Mouse (Mus musculus) kidney, embryonic 16.5 days (tissue): ENCODE results near the gene Tmem269. TPM values are rescaled to one million over a fixed set of nuclear protein-coding genes. Genes with fewer than 3 reads are reported as not detected.

Experiments
- ATAC-seq: fragments of 200-750 bp; cut with Nextera tagmentation; 2 replicates; pipeline ENCODE4 v1.8.0; 2017; ENCODE audit warnings: moderate TSS enrichment; ENCODE audit not compliant: low FRiP score, low TSS enrichment
- H3K27ac ChIP-seq: fragments of 300-500 bp; sonication (generic); 2 replicates; pipeline ENCODE4 v1.5.1; 2014; ENCODE audit warnings: low read length
- H3K27me3 ChIP-seq: fragments of 300-500 bp; sonication (generic); 2 replicates; pipeline ENCODE4 v1.6.1; 2014; ENCODE audit warnings: low read length, control low read depth, mixed read lengths; ENCODE audit not compliant: insufficient read depth
- H3K36me3 ChIP-seq: fragments of 300-500 bp; sonication (generic); 2 replicates; pipeline ENCODE4 v1.6.1; 2014; ENCODE audit warnings: low read length, control low read depth, mixed read lengths; ENCODE audit not compliant: insufficient read depth
- H3K4me1 ChIP-seq: fragments of 300-500 bp; sonication (generic); 2 replicates; pipeline ENCODE4 v1.6.1; 2014; ENCODE audit warnings: low read length, control low read depth, mixed read lengths; ENCODE audit not compliant: insufficient read depth
- H3K4me2 ChIP-seq: fragments of 300-500 bp; sonication (generic); replicated peaks from 2 replicates; pipeline ENCODE4 v1.6.1; 2014; ENCODE audit warnings: low read depth, low read length
- H3K4me3 ChIP-seq: fragments of 300-500 bp; sonication (generic); 2 replicates; pipeline ENCODE4 v1.5.1; 2014; ENCODE audit warnings: mild to moderate bottlenecking, low read length
- H3K9ac ChIP-seq: fragments of 300-500 bp; sonication (generic); replicated peaks from 2 replicates; pipeline ENCODE4 v1.6.1; 2014; ENCODE audit warnings: low read length
- H3K9me3 ChIP-seq: fragments of 300-500 bp; sonication (generic); 2 replicates; pipeline ENCODE4 v1.6.1; 2016; ENCODE audit warnings: low read length, control low read depth
- WGBS: fragments of 180-500 bp; shearing (Covaris S2); extraction: QIAGEN DNeasy Blood & Tissue Kit; methylation state at CpG from one replicate; pipeline ENCODE4 v1.1.7; 2014; 5-methylcytosine and 5-hydroxymethylcytosine counted together
- polyA plus RNA-seq: library from polyadenylated mRNA; unstranded; fragments of >200 nt; fragmentation: Nextera tagmentation; extraction: Ambion mirVana; gene quantifications from 2 replicates; pipeline ENCODE4 v1.2.1, GENCODE M21; 2015

Gene Tmem269
- polyA plus RNA-seq, 1 experiment from 2014 or later, result not detected

DNA sequence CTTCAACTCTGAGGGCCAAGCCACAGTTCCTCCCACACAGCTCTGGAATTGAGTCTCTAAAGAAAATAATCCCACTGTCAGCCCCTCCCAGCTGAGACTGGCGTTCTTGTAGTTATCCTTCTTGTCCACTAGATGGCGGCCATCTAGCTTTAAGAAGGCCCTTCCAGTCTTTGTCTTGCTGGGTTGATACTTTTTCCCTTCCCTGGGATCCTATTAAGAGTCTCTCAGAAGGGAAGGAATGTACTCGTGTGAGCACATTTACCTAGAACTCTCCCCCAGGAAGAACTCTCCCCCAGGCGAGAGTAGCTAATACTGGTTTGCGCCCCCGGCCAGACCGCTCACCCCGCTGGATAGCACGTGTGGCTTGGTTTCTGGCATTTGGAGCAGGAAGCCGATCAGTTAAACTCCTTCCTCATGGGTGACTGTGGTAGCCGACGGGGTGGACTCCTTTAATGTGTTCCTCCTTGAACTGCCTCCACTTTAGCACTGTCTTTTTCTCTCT, 21.2 kb upstream of the Tmem269 start:
- peaks cover 19% of the 10 kb centered on the region for H3K36me3 ChIP-seq
- peak overlapping the region; percentile 37; the same call in 1 of the 2 replicates for H3K4me2 ChIP-seq
- H3K27me3 ChIP-seq, result no peaks in the 10 kb centered on the region
- 37% methylated on average over 12 of the region's 12 CpGs for WGBS
- H3K4me3 ChIP-seq, result no peak overlapping the region
- H3K27ac ChIP-seq, result peak overlapping the region; percentile 70
- peaks cover 5% of the 10 kb centered on the region; the same call in 1 of the 2 replicates for H3K4me1 ChIP-seq
- H3K9ac ChIP-seq, result peak overlapping the region; percentile 57; the same call in 1 of the 2 replicates
- no peaks in the 10 kb centered on the region for H3K9me3 ChIP-seq
- ATAC-seq, result peak; percentile 64; the same call in 1 of the 2 replicates

DNA sequence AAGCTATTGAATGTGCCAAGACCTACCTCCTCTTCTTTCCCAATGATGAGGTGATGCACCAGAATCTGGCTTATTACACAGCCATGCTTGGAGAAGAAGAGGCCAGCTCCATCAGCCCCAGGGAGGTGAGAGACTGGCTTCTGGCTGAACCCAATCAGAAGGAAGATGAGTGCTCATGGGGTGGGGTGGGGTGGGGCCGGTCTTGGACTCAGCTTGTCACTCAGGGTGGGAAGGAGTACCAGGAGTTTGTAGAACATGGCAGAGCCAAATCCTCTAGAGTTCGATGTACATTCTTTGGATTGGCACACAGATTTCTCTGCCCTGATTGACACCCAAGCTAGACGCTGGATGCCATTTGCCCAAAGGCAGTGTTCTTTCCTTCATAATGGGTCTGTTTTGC, 20.6 kb upstream of the Tmem269 start:
- peaks cover 19% of the 10 kb centered on the region for H3K36me3 ChIP-seq
- H3K4me1 ChIP-seq, result peaks cover 11% of the 10 kb centered on the region; the same call in 1 of the 2 replicates
- H3K27me3 ChIP-seq, result no peaks in the 10 kb centered on the region
- ATAC-seq, result no peak
- no peak overlapping the region for H3K9ac ChIP-seq
- H3K9me3 ChIP-seq, result no peaks in the 10 kb centered on the region
- 67% methylated on average over 3 of the region's 3 CpGs for WGBS
- H3K27ac ChIP-seq, result no peak overlapping the region
- H3K4me3 ChIP-seq, result no peak overlapping the region
- no peak overlapping the region for H3K4me2 ChIP-seq

DNA sequence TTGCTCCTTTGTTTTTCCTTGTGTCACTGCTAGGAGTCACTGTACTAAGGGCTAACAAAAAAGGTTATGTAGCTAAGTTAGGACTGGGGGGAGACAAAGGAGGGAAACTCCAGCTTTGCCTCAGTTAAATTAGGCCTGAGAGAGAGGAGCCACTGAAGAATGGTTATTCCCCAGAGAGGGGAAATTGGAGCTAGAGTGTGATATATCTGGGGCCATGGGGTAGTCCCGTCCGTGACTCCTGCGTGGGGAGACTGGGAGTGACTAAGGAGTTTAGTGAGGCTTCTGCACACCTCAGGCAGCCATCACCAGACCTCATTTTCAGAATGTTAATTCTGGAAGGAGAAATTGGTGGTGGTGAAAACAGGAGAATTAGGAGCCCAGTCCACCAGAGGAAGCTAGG, 16.3 kb upstream of the Tmem269 start:
- Histone ChIP-seq H3K27ac (no peak overlapping the region), H3K9me3 (no peaks in the 10 kb centered on the region), H3K4me2 (peak overlapping the region; percentile 93), H3K9ac (peak overlapping the region; percentile 30), H3K27me3 (no peaks in the 10 kb centered on the region), H3K4me1 (peaks cover 18% of the 10 kb centered on the region), H3K4me3 (peak overlapping the region; percentile 95), H3K36me3 (peaks cover 9% of the 10 kb centered on the region; the same call in 1 of the 2 replicates)
- no peak for ATAC-seq
- 67% methylated on average over 3 of the region's 3 CpGs for WGBS

DNA sequence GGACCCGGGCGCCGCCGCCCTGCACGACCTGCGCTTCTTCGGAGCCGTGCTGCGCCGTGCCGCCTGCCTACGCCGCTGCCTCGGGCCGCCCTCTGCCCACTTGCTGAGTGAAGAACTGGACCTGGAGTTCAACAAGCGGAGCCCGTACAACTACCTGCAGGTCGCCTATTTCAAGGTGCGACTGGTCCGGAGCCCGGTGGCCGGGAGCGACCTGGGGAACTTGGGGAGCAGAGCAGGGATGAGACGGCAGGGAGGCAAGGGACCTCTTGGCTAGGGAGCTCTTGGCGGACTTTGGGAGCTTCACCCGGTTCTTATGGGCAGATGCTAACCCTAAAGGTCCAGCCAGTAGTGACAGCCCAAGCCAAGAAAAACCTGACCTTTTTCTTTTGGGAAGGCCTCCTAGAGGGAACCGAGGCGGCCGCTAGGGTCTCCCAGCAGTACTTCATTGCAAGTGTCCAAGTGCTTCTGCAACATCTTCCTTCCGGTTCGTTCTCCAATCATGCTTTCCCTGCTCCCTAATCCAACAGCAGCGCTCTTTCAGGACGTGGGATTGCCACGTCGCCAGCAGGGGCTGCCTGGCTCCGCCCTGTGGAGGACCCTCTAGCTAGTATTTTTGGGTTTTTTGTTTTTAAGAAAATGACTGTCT, 15.4 kb upstream of the Tmem269 start:
- peak; percentile 59 for ATAC-seq
- peaks cover 17% of the 10 kb centered on the region for H3K4me1 ChIP-seq
- H3K4me3 ChIP-seq, result peak overlapping the region; percentile 95
- H3K27me3 ChIP-seq, result no peaks in the 10 kb centered on the region
- no peaks in the 10 kb centered on the region for H3K9me3 ChIP-seq
- peak overlapping the region; percentile 80 for H3K9ac ChIP-seq
- H3K4me2 ChIP-seq, result peak overlapping the region; percentile 93
- WGBS, result under 1% methylated on average over 36 of the region's 36 CpGs
- H3K36me3 ChIP-seq, result peaks cover 12% of the 10 kb centered on the region
- peak overlapping the region; percentile 65 for H3K27ac ChIP-seq

GRCm38 (mm10) chr4:119232410-119233255, 14.6 kb upstream of the Tmem269 start, which contains the start of the genes AU022252 and P3h1:
Gene AU022252, minus strand, starts transcription at chr4:119232712.
Gene P3h1, plus strand, starts transcription at chr4:119232915.
- Histone ChIP-seq H3K9me3 (no peaks in the 10 kb centered on the region), H3K9ac (peak within 1 kb of the TSS; percentile 87), H3K4me3 (peak within 1 kb of the TSS; percentile 95), H3K27ac (peak within 1 kb of the TSS; percentile 65), H3K27me3 (no peaks in the 10 kb centered on the region), H3K4me2 (peak within 1 kb of the TSS; percentile 93), H3K4me1 (peaks cover 17% of the 10 kb centered on the region), H3K36me3 (peaks cover 19% of the 10 kb centered on the region)
- ATAC-seq, result peak; percentile 97
- WGBS, result under 1% methylated on average over 70 of the region's 71 CpGs

GRCm38 (mm10) chr4:119226751-119227150, 8.7 kb upstream of the Tmem269 start:
- H3K27me3 ChIP-seq, result no peaks in the 10 kb centered on the region
- H3K36me3 ChIP-seq, result peaks cover 45% of the 10 kb centered on the region
- no peaks in the 10 kb centered on the region for H3K9me3 ChIP-seq
- ATAC-seq, result no peak
- no peak overlapping the region for H3K27ac ChIP-seq
- H3K4me3 ChIP-seq, result no peak overlapping the region
- H3K9ac ChIP-seq, result no peak overlapping the region
- no peak overlapping the region for H3K4me2 ChIP-seq
- WGBS, result 94% methylated on average over 11 of the region's 11 CpGs
- H3K4me1 ChIP-seq, result peaks cover 5% of the 10 kb centered on the region

DNA sequence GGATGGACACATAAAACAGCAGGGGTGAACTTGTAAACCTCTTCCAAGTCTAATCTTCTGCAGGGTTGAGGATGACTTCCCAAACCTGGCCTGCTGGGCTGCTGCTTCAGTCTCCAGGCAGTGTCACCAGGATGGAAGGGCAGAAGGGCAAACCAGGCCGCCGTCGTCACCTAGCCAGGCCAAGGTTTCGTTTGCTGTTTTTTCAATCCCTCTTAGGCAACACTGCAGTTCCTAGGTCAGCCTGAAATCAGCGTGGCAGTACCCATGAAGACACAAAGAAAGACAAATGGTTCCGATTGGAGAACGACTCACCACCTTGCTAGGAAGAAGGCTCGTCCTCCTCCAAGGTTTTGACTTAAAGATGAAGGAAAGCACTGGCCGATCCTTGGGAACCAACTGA, 7.7 kb upstream of the Tmem269 start:
- Histone ChIP-seq H3K9ac (no peak overlapping the region), H3K4me3 (no peak overlapping the region), H3K9me3 (no peaks in the 10 kb centered on the region), H3K4me2 (no peak overlapping the region), H3K27ac (no peak overlapping the region), H3K4me1 (no peaks in the 10 kb centered on the region), H3K36me3 (peaks cover 45% of the 10 kb centered on the region), H3K27me3 (no peaks in the 10 kb centered on the region)
- ATAC-seq, result no peak
- 90% methylated on average over 9 of the region's 9 CpGs for WGBS

DNA sequence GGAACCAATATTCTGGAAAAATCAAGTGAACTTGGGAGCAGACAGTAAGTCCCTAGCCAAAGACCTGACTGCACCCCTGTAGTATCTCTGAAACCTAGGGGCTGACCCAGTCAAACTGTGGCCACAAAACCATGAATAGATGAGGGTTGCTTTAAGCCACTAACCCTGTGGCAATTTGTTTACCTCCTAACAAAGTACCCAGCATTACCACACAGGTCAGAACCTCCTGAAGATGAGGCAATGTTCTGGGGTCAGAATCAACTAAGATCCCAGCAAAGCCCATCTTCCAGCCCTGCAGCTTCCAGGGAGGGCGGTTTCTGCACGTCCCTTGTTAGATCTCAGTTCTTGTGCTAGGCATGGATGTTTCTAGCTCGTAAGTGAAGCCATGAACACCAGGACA, 6.5 kb upstream of the Tmem269 start:
- 93% methylated on average over 3 of the region's 3 CpGs for WGBS
- no peaks in the 10 kb centered on the region for H3K9me3 ChIP-seq
- H3K27ac ChIP-seq, result no peak overlapping the region
- no peak overlapping the region for H3K4me3 ChIP-seq
- no peak overlapping the region for H3K4me2 ChIP-seq
- peaks cover 45% of the 10 kb centered on the region for H3K36me3 ChIP-seq
- H3K27me3 ChIP-seq, result no peaks in the 10 kb centered on the region
- no peak for ATAC-seq
- no peak overlapping the region for H3K9ac ChIP-seq
- no peaks in the 10 kb centered on the region for H3K4me1 ChIP-seq

GRCm38 (mm10) chr4:119223696-119224095, 5.7 kb upstream of the Tmem269 start:
- peaks cover 45% of the 10 kb centered on the region for H3K36me3 ChIP-seq
- ATAC-seq, result no peak
- no peak overlapping the region for H3K27ac ChIP-seq
- H3K4me2 ChIP-seq, result no peak overlapping the region
- 78% methylated on average over 1 of the region's 1 CpGs for WGBS
- H3K4me3 ChIP-seq, result no peak overlapping the region
- no peaks in the 10 kb centered on the region for H3K9me3 ChIP-seq
- no peaks in the 10 kb centered on the region for H3K4me1 ChIP-seq
- no peak overlapping the region for H3K9ac ChIP-seq
- H3K27me3 ChIP-seq, result no peaks in the 10 kb centered on the region
